Mouse (Mus musculus): ENCODE results near the gene Misp. TPM values are rescaled to one million over a fixed set of nuclear protein-coding genes. Genes with fewer than 3 reads are reported as not detected.

Gene Misp
- polyA plus RNA-seq, 1 experiment from 2014 or later, result 141 TPM

- 48% methylated on average over 3 of the region's 3 CpGs for WGBS
- H3K4me1 ChIP-seq (replicated peaks), result peaks cover 27% of the 10 kb centered on the region
- no peak overlapping the region for H3K4me3 ChIP-seq (replicated peaks)
- no peak overlapping the region for H3K9ac ChIP-seq
- no peaks in the 10 kb centered on the region for H3K36me3 ChIP-seq
- H3K9me3 ChIP-seq, result no peaks in the 10 kb centered on the region
- no peak overlapping the region for H3K27ac ChIP-seq
- no peak for ATAC-seq
- peak overlapping the region; percentile 98 for H3K4me2 ChIP-seq (replicated peaks)
- H3K27me3 ChIP-seq (replicated peaks), result no peaks in the 10 kb centered on the region
These were observed 52.1 kb downstream of the Misp start for GRCm38 (mm10) chr10:79872862-79873261.

- Histone ChIP-seq H3K9me3 (no peaks in the 10 kb centered on the region), H3K27ac (no peak overlapping the region), H3K27me3 (replicated peaks) (no peaks in the 10 kb centered on the region), H3K4me3 (replicated peaks) (peak overlapping the region; percentile 66), H3K4me2 (replicated peaks) (peak overlapping the region; percentile 98), H3K4me1 (replicated peaks) (peaks cover 27% of the 10 kb centered on the region), H3K36me3 (no peaks in the 10 kb centered on the region), H3K9ac (peak overlapping the region; percentile 77)
- WGBS, result 23% methylated on average over 6 of the region's 6 CpGs
- no peak for ATAC-seq
These were observed 52.5 kb downstream of the Misp start for GRCm38 (mm10) chr10:79873313-79873712.

GRCm38 (mm10) chr10:79873715-79874289, 53.0 kb downstream of the Misp start:
- H3K9me3 ChIP-seq, result no peaks in the 10 kb centered on the region
- peak overlapping the region; percentile 71; the same call in 1 of the 2 replicates for H3K27ac ChIP-seq
- peak overlapping the region; percentile 98 for H3K4me2 ChIP-seq (replicated peaks)
- no peak; the same call in none of the 2 replicates for ATAC-seq
- peak overlapping the region; percentile 77 for H3K9ac ChIP-seq
- peaks cover 27% of the 10 kb centered on the region for H3K4me1 ChIP-seq (replicated peaks)
- H3K27me3 ChIP-seq (replicated peaks), result no peaks in the 10 kb centered on the region
- no peaks in the 10 kb centered on the region for H3K36me3 ChIP-seq
- WGBS, result 1% methylated on average over 26 of the region's 26 CpGs
- H3K4me3 ChIP-seq (replicated peaks), result peak overlapping the region; percentile 66

GRCm38 (mm10) chr10:79874290-79874862, 53.6 kb downstream of the Misp start, which contains the start of the genes Prtn3 and Plppr3:
Gene Prtn3 (plus strand): TSS chr10:79874476.
Gene Plppr3 (minus strand): TSS chr10:79874634.
- H3K4me3 ChIP-seq (replicated peaks), result peak within 1 kb of the TSS; percentile 66
- H3K4me2 ChIP-seq (replicated peaks), result peak within 1 kb of the TSS; percentile 98
- peaks cover 28% of the 10 kb centered on the region for H3K4me1 ChIP-seq (replicated peaks)
- H3K9ac ChIP-seq, result peak within 1 kb of the TSS; percentile 77
- under 1% methylated on average over 55 of the region's 57 CpGs for WGBS
- peak within 1 kb of the TSS; percentile 71; the same call in 1 of the 2 replicates for H3K27ac ChIP-seq
- H3K36me3 ChIP-seq, result no peaks in the 10 kb centered on the region
- no peaks in the 10 kb centered on the region for H3K27me3 ChIP-seq (replicated peaks)
- peak; percentile 84 for ATAC-seq
- no peaks in the 10 kb centered on the region for H3K9me3 ChIP-seq

- 54% methylated on average over 1 of the region's 1 CpGs for WGBS
- H3K27ac ChIP-seq, result no peak overlapping the region
- H3K9me3 ChIP-seq, result no peaks in the 10 kb centered on the region
- H3K36me3 ChIP-seq, result no peaks in the 10 kb centered on the region
- no peak overlapping the region for H3K4me3 ChIP-seq (replicated peaks)
- no peak overlapping the region for H3K4me2 ChIP-seq (replicated peaks)
- H3K27me3 ChIP-seq (replicated peaks), result no peaks in the 10 kb centered on the region
- no peak overlapping the region for H3K9ac ChIP-seq
- ATAC-seq, result no peak
- peaks cover 46% of the 10 kb centered on the region for H3K4me1 ChIP-seq (replicated peaks)
These were observed 56.4 kb downstream of the Misp start for GRCm38 (mm10) chr10:79877174-79877573.

GRCm38 (mm10) chr10:79877757-79878156, 57.0 kb downstream of the Misp start:
- Histone ChIP-seq H3K27me3 (replicated peaks) (no peaks in the 10 kb centered on the region; the same call in 1 of the 2 replicates), H3K4me1 (replicated peaks) (peaks cover 49% of the 10 kb centered on the region), H3K9ac (no peak overlapping the region), H3K9me3 (no peaks in the 10 kb centered on the region), H3K36me3 (no peaks in the 10 kb centered on the region), H3K4me3 (replicated peaks) (no peak overlapping the region), H3K4me2 (replicated peaks) (no peak overlapping the region), H3K27ac (no peak overlapping the region)
- ATAC-seq, result no peak
- 56% methylated on average over 12 of the region's 12 CpGs for WGBS

GRCm38 (mm10) chr10:79879527-79879926, 58.7 kb downstream of the Misp start:
- H3K4me2 ChIP-seq (replicated peaks), result no peak overlapping the region

More at GRCm38 (mm10) chr10:79879527-79879926, 58.7 kb downstream of the Misp start:
- no peaks in the 10 kb centered on the region for H3K36me3 ChIP-seq
- H3K4me3 ChIP-seq (replicated peaks), result no peak overlapping the region
- H3K27ac ChIP-seq, result no peak overlapping the region
- no peaks in the 10 kb centered on the region for H3K9me3 ChIP-seq
- no peak overlapping the region for H3K9ac ChIP-seq
- 13% methylated on average over 3 of the region's 3 CpGs for WGBS
- ATAC-seq, result no peak
- H3K4me1 ChIP-seq (replicated peaks), result peaks cover 44% of the 10 kb centered on the region
- no peaks in the 10 kb centered on the region; the same call in 1 of the 2 replicates for H3K27me3 ChIP-seq (replicated peaks)

Other genes starting within 250 kb of the Misp start
- not detected in 2 replicates for gene Theg, start 233.7 kb upstream of the Misp start, polyA plus RNA-seq (2015; fragmentation: Nextera tagmentation; extraction: Ambion mirVana)
- gene C2cd4c, start 207.0 kb upstream of the Misp start, polyA plus RNA-seq (2015; fragmentation: Nextera tagmentation; extraction: Ambion mirVana), result 0.05 and 0.06 TPM in 2 replicates
- 7.6 and 8.2 TPM in 2 replicates for gene Shc2, start 183.1 kb upstream of the Misp start, polyA plus RNA-seq (2015; fragmentation: Nextera tagmentation; extraction: Ambion mirVana)
- gene Odf3l2, start 175.3 kb upstream of the Misp start, polyA plus RNA-seq (2015; fragmentation: Nextera tagmentation; extraction: Ambion mirVana), result not detected in 2 replicates
- gene Madcam1, start 156.4 kb upstream of the Misp start, polyA plus RNA-seq (2015; fragmentation: Nextera tagmentation; extraction: Ambion mirVana), result 23.6 and 28.6 TPM in 2 replicates
- 62.8 and 63.0 TPM in 2 replicates for gene Tpgs1, start 151.6 kb upstream of the Misp start, polyA plus RNA-seq (2015; fragmentation: Nextera tagmentation; extraction: Ambion mirVana)
- 137 and 144 TPM in 2 replicates for gene Cdc34, start 138.8 kb upstream of the Misp start, polyA plus RNA-seq (2015; fragmentation: Nextera tagmentation; extraction: Ambion mirVana)
- gene Gzmm, start 132.0 kb upstream of the Misp start, polyA plus RNA-seq (2015; fragmentation: Nextera tagmentation; extraction: Ambion mirVana), result 0.52 and 0.76 TPM in 2 replicates
- 1,119 and 1,131 TPM in 2 replicates for gene Bsg, start 116.5 kb upstream of the Misp start, polyA plus RNA-seq (2015; fragmentation: Nextera tagmentation; extraction: Ambion mirVana)
- gene Hcn2, start 104.4 kb upstream of the Misp start, polyA plus RNA-seq (2015; fragmentation: Nextera tagmentation; extraction: Ambion mirVana), result 0.18 and 0.23 TPM in 2 replicates
- gene Polrmt, start 74.4 kb upstream of the Misp start, polyA plus RNA-seq (2015; fragmentation: Nextera tagmentation; extraction: Ambion mirVana), result 37.8 and 45.5 TPM in 2 replicates
- 0.09 and 0.28 TPM in 2 replicates for gene Fgf22, start 65.9 kb upstream of the Misp start, polyA plus RNA-seq (2015; fragmentation: Nextera tagmentation; extraction: Ambion mirVana)
- gene Rnf126, start 54.0 kb upstream of the Misp start, polyA plus RNA-seq (2015; fragmentation: Nextera tagmentation; extraction: Ambion mirVana), result 89.8 and 91.6 TPM in 2 replicates
- gene Fstl3, start 43.7 kb upstream of the Misp start, polyA plus RNA-seq (2015; fragmentation: Nextera tagmentation; extraction: Ambion mirVana), result 14.0 and 16.1 TPM in 2 replicates
- gene Prss57, start 30.0 kb upstream of the Misp start, polyA plus RNA-seq (2015; fragmentation: Nextera tagmentation; extraction: Ambion mirVana), result 0.09 TPM in 1 of 2 replicates, not detected in the other
- gene Palm, start 27.4 kb upstream of the Misp start, polyA plus RNA-seq (2015; fragmentation: Nextera tagmentation; extraction: Ambion mirVana), result 48.1 and 48.5 TPM in 2 replicates
- 307 and 314 TPM in 2 replicates for gene Ptbp1, start 33.4 kb downstream of the Misp start, polyA plus RNA-seq (2015; fragmentation: Nextera tagmentation; extraction: Ambion mirVana)
- 3.7 and 3.9 TPM in 2 replicates for gene Prtn3, start 53.5 kb downstream of the Misp start, polyA plus RNA-seq (2015; fragmentation: Nextera tagmentation; extraction: Ambion mirVana)
- gene Plppr3, start 53.6 kb downstream of the Misp start, polyA plus RNA-seq (2015; fragmentation: Nextera tagmentation; extraction: Ambion mirVana), result 31.3 and 32.7 TPM in 2 replicates
- gene Elane, start 65.3 kb downstream of the Misp start, polyA plus RNA-seq (2015; fragmentation: Nextera tagmentation; extraction: Ambion mirVana), result 1.1 and 2.6 TPM in 2 replicates
- not detected in 2 replicates for gene Cfd, start 69.9 kb downstream of the Misp start, polyA plus RNA-seq (2015; fragmentation: Nextera tagmentation; extraction: Ambion mirVana)
- gene Med16, start 87.9 kb downstream of the Misp start, polyA plus RNA-seq (2015; fragmentation: Nextera tagmentation; extraction: Ambion mirVana), result 37.3 and 39.8 TPM in 2 replicates
- 17.7 TPM in 1 of 2 replicates, not detected in the other for gene Gm26602, start 89.9 kb downstream of the Misp start, polyA plus RNA-seq (2015; fragmentation: Nextera tagmentation; extraction: Ambion mirVana)
- gene Kiss1r, start 96.0 kb downstream of the Misp start, polyA plus RNA-seq (2015; fragmentation: Nextera tagmentation; extraction: Ambion mirVana), result 0.52 and 1.1 TPM in 2 replicates
- gene R3hdm4, start 100.2 kb downstream of the Misp start, polyA plus RNA-seq (2015; fragmentation: Nextera tagmentation; extraction: Ambion mirVana), result 108 and 116 TPM in 2 replicates
- 18.7 and 19.0 TPM in 2 replicates for gene Arid3a, start 106.1 kb downstream of the Misp start, polyA plus RNA-seq (2015; fragmentation: Nextera tagmentation; extraction: Ambion mirVana)
- gene Wdr18, start 139.2 kb downstream of the Misp start, polyA plus RNA-seq (2015; fragmentation: Nextera tagmentation; extraction: Ambion mirVana), result 90.3 and 94.8 TPM in 2 replicates
- gene Grin3b, start 149.7 kb downstream of the Misp start, polyA plus RNA-seq (2015; fragmentation: Nextera tagmentation; extraction: Ambion mirVana), result 0.11 TPM in 2 replicates
- 18.1 and 19.6 TPM in 2 replicates for gene Tmem259, start 163.3 kb downstream of the Misp start, polyA plus RNA-seq (2015; fragmentation: Nextera tagmentation; extraction: Ambion mirVana)
- 239 and 242 TPM in 2 replicates for gene Cnn2, start 167.6 kb downstream of the Misp start, polyA plus RNA-seq (2015; fragmentation: Nextera tagmentation; extraction: Ambion mirVana)
- 3.0 and 3.7 TPM in 2 replicates for gene Abca7, start 175.5 kb downstream of the Misp start, polyA plus RNA-seq (2015; fragmentation: Nextera tagmentation; extraction: Ambion mirVana)
- 6.3 and 6.5 TPM in 2 replicates for gene Arhgap45, start 195.7 kb downstream of the Misp start, polyA plus RNA-seq (2015; fragmentation: Nextera tagmentation; extraction: Ambion mirVana)
- gene Polr2e, start 218.8 kb downstream of the Misp start, polyA plus RNA-seq (2015; fragmentation: Nextera tagmentation; extraction: Ambion mirVana), result 206 and 218 TPM in 2 replicates
- gene Gpx4, start 226.2 kb downstream of the Misp start, polyA plus RNA-seq (2015; fragmentation: Nextera tagmentation; extraction: Ambion mirVana), result 712 and 771 TPM in 2 replicates